Mouse (Mus musculus) testis, adult 2 months (tissue): ENCODE data around the gene Wtap.

Source experiments
- CTCF ChIP-seq: fragments of 200-500 bp; IDR thresholded peaks from 2 replicates; pipeline ENCODE4 v1.5.1; 2012; ENCODE audit warnings: low read depth, mild to moderate bottlenecking, inconsistent platforms, low read length, moderate library complexity; ENCODE audit not compliant: control insufficient read depth, insufficient read depth, insufficient replicate concordance
- POLR2A ChIP-seq: fragments of 200-500 bp; IDR thresholded peaks from 2 replicates; pipeline ENCODE4 v1.6.1; 2012; ENCODE audit warnings: low read depth, mild to moderate bottlenecking, inconsistent platforms, low read length, moderate library complexity; ENCODE audit not compliant: control insufficient read depth

DNA sequence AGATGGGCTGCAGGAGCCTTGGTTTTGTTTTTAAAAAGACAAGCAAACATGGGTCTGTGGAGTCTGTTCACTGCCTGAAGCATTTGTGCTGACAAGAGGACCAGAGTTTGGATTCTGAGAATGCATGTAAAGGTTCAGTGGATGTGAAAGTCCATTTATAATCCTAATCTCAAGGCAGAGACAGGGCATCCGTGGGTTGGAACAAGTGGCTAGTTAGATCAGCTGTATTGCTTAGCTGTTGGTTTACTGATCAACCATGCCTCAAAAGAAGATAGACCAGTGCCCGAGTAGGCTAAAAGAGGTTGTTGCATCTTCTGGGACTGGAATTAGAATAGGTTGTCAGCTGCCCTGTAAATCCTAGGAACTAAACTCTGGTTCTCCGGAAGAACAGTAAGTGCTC is 30.5 kb downstream of the Wtap start:
- TF ChIP-seq POLR2A (no peak), CTCF (no peak)
